Mouse (Mus musculus) CD8-positive naive resting alpha-beta T cell, adult 2 months (primary cell): ENCODE results near the gene Zfp595.
A peak's percentile ranks its signal among the peaks of the same experiment; 100 is the strongest.
"Not testable (repeated sequence)": the region's sequence is repeated elsewhere in the genome, so short reads cannot be mapped to it uniquely, and the experiment has no call there.

ENCODE experiments used
- DNase-seq, 2 experiments: peaks; one replicate each; pipeline ENCODE4 v3.0.0; 2022; ENCODE audit warnings: low read depth in 2 of 2, low spot score in 2 of 2

The Zfp595 gene

DNA sequence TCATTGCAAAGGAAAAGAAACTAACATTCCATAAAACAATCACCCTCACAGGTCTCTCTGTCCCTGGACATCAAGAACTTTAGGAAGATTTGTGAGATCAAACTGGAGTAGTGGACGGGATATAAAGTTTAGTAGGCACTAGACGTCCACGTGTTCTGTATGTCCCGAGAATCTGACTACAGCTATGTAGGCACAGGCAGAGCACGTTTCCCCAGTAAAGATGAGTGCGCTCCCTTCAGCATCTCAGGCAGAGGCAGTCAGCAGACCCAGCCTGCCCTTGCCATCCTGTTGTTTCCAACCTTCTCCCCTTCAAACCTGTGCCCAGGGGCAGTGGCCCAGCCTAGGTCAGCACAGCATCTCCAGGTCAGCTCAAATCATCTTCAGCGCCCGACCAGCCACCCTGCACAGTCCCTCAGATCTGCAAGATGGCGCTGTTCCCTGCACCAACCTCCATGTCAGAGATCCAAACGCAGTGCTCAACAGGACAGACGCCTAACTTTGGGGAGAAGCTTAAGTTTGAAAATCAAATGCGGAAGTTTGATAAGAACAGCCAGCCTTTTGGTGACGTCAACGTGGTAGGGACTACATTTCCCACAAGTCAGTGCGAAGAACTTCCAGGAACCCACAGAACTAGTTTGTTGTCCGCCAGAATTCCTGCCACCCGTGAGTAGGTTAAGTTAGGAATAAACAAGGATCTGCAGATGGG is at the start of gene Zfp595:
Zfp595 (minus strand) TSS at position 552 of the 706 bp plus-strand sequence.
- DNase-seq, result peak; percentile 75 to 80

DNA sequence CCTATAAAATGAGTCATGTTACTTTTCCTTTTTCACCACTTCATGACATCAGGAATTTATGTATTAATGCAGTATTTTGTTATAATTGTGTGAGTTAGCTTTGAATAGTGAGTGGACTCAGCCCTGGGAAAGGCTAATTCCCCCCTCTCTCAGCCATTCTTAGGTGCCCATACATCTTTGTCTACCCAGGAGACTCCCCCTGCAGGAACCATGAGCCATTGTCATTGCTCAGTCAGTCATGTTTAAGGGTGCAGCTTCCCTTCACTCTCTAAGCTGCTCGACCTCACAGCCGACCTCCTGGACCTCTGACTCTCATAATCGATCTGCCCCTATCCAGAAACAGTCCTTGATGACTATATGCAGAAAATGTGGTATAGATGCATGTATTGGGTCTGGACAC is 43.9 kb upstream of the Zfp595 start:
- not testable (repeated sequence) for DNase-seq

DNA sequence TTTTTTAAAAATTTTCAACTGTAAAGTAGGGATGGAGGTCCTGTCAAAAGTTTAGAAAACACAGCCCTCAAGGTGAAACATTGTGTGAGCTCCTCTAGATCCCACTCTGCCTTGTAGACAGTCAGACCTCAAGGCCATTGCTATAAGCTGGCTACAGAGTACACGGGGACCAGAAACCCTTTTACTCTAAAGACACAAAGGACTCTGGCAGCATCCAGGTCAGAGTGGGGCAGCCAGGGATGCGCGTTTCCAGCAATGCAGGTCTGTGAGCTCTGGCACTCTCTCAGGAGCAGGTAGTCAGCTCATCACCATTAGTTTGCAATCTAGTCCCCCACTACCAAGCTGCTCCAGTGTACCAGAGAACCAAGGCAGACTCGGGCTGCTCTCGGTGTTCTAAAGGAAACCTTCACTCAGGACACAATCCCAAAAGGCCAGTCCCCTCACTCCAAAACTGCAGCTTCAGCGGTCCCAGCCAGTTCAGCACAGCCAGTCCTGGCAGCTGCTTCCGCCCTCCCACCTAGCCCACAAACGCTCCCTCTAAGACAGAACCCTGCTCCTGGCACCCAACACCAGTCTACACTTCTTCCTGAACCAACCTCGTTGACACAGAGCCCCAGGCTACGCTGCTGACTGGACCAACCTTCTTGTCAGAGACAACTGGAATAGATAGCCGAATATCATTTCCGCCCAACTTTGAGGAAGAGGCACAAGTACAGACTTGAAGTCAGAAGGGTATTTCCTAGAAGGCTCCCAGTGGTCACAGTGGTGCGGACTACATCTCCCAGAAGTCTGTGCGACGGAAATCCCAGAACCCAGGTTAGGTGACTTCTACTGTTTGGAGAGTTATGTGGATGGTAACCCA is 42.9 kb upstream of the Zfp595 start, which contains the start of the genes Gm28041 and Zfp456:
Gm28041 (minus strand) TSS at position 684 of the 862 bp plus-strand sequence.
Zfp456 (minus strand) TSS at position 761 of the 862 bp plus-strand sequence.
- DNase-seq, result peak; percentile 74 to 76

DNA sequence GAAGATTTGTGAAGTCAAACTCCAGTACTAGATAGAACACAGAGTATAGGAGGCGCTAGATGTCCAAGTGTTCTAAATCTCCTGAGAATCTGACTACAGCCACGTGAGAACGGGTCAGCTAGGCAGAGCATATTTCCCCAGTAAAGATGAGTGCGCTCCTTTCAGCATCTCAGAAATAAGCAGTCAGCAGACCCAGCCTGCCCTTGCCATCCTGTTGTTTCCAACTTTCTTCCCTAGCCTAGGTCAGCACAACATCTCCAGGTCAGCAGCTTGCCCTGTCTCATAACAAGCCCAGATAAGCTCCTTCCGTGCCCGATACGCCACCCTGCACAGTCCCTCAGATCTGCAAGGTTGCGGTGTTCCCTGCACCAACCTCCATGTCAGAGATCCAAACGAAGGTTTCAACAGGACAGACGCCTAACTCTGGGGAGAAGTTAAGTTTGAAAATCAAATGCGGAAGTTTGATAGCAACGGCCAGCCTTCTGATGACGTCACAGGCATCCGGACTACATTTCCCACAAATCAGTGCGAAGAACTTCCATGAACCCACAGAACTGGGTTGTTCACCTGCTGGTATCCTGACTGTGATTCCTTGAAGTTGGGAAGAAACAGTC is 27.9 kb upstream of the Zfp595 start, which contains the start of the genes Gm28044 and Zfp953:
Gm28044 (minus strand) TSS at position 406 of the 614 bp plus-strand sequence.
Zfp953 (minus strand) TSS at position 475 of the 614 bp plus-strand sequence.
- DNase-seq, result peak; percentile 84 to 88

DNA sequence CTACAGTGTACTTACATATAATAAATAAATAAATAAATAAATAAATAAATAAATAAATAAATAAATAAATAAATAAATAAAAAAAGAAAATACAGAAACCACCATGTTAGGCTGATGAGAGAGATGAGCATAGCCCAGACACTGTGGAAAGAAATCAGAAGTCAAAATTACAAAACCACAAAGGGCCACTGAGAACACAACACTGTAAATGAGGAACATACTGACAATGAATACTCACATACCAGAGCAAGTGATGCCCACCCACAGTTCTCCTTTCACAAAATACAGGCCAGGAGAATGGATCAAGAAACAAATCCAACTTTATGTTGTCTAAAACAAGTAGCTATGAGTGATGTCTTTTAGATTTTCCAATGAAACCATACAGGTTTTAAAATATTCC is 19.5 kb upstream of the Zfp595 start:
- no peak for DNase-seq

DNA sequence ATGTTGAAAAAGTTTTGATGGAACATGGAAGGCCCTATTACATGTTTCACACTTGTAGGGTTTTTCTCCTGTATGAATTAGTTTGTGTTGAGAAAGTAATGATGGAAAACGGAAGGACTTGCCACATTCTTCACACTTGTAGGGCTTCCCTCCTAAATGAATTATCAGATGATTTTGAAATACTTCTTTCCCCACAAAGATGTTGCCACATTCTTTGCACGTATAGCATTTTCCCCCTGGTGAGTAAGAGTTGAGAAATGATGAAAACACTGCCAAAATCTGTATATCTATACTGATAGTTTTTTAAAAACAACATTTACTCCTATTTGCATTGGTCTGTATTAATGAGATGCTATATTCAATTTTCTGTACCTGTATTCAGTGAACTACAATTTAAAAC is 11.1 kb upstream of the Zfp595 start:
- no peak for DNase-seq

DNA sequence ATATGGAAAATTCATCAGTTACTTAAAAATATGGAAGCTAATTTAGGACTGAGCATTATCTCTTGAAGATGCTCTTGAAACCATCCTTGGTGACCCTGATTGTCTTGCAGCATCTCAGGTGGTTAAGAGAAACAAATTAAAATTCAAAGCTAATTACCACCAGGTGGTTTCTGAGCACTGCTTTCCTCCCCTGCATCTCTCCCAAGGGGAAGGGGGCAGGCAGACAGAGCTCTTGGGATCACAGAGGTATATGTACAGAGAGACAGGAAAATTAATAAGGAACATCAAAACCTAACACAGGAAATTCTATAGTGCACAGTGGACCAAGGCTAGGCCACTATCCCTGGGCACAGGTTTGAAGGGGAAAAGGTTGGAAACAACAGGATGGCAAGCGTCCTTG is 507 bp upstream of the Zfp595 start:
- peak in 1 of 2 experiments; percentile 2 for DNase-seq

DNA sequence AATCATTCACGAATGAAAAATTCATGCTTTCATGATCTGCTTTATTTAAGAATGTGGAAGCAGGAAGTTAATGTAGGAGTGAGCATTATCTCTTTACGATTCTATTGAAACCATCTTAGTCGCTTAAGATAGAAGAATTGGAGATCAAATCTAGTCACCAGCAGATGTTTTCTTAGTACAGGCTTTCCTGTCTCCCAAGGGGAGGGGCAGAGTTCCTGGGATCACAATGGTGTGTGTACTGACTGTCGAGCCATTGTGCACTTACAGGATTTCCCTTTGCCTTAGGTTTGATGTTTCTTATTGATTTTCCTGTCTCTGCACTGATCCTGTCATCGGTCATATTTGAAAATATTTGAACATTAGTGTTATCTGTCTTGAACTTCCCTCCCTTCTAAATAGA is 25.7 kb downstream of the Zfp595 start:
- no peak for DNase-seq

DNA sequence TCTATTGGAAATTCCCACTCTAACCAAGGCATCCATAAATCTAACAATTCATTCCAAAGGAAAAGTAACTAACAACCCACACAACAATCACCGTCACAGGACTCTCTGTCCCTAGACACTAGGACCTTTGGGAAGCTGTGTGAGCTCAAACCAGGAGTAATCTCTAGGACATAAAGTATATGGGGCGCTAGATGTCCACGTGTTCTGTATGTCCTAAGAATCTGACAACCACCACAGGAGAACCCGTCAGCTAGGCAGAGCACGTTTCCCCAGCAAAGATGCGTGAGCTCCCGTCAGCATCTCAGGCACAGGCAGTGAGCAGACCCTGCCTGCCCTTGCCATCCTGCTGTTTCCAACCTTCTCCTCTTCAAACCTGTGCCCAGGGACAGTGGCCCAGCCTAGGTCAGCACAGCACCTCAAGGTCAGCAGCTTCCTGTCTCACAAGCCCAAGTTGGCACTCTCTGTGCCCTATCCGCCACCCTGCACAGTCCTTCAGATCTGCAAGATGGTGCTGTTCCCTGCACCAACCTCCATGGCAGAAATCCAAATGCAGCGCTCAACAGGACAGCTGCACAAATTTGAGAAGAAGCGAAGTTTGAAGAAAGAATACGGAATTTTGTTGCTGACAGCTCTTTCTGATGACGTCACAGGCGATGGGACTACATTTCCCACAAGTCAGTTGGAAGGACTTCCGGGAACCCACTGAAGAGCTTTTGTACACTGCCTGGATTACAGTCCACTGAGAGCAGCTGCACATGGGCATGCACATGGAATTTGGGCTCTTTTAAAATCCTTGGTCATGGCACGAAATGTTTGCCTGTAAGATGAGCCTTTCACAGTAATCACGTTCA is 26.3 kb downstream of the Zfp595 start, which contains the start of gene Zfp457:
Zfp457 (minus strand) TSS at position 664 of the 851 bp plus-strand sequence.
- peak; percentile 74 to 88 for DNase-seq

DNA sequence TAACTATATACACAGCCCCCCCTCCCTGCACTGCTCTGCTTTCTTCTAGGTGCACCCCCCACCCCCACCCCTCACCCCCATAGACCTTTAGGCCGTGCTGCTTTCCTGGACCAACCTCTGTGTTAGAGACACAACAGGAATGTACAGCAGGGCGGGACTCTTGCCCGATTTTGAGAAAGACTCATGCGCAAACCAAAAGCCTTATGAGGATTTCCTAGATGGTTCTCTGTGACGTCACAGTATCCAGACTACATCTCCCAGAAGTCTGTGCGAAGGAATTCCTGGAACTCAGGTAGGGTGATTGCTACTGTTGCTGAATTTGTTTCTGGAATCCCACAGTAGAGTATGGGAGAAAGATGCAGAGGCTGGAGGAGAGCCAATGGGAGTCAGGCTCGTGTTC is 54.1 kb downstream of the Zfp595 start, which contains the start of gene Zfp458:
Zfp458 (minus strand) TSS at position 153 of the 400 bp plus-strand sequence.
- DNase-seq, result no peak

DNA sequence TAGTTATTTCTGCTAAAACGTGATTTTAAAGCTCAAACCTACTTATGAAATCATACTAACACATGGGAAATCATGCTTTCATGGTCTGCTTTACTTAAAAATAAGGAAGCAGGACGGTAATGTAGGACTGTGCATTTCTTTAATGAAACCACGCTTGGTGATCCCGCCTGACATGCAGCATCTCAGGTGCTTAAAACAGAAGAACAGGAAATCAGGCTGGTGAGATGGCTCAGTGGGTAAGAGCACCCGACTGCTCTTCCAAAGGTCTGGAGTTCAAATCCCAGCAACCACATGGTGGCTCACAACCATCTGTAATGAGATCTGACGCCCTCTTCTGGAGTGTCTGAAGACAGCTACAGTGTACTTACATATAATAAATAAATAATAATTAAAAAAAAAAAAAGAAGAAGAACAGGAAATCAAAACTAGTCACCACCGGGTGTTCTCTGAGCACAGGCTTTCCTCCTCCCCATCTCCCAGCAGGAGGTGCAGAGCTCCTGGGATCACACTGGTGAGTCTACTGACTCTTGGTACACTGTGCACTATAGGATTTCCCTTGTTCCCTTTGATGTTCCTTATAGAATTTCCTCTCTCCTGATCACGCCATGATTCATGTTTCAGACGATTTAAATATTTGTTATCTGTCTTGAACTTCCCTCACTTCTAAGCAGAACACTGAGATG is 62.8 kb downstream of the Zfp595 start:
- not testable (repeated sequence) for DNase-seq

DNA sequence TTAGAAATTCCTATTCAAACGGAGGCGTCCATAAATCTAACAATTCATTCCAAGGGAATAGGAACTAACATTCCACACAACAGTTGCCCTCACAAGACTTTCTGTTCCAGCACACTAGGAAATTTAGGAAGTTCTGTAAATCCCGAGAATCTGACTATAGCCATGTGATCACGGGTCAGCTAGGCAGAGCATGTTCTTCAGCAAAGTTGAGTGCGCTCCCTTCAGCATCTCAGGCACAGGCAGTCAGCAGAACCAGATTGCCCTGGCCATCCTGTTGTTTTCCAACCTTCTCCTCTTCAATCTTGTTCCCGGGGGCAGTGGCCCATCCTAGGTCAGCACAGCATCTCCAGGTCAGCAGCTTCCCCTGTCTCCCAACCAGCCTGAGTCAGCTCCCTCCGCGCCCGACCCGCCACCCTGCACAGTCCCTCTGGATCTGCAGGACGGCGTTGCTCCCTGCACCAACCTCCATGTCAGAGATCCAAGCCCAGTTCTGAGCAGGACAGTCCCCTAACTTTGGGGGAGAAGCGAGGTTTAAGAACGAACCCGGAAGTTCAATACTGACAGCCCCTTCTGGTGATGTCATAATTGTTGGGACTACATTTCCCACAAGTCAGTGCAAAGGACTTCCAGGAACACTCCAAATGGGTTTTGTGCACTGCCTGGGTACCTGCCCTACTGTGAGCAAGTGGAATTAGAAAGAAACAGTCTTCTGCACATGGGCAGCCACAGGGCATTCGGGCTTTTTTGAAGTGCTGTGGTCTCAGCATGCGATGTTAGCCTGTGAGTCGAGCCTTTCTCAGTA is 63.6 kb downstream of the Zfp595 start:
- DNase-seq, result peak; percentile 67 to 76
